Mouse (Mus musculus) small intestine, adult 2 months (tissue): ENCODE results near the gene Nectin2.

ENCODE experiments used
- CTCF ChIP-seq: fragments of 200-500 bp; IDR thresholded peaks from 2 replicates; pipeline ENCODE4 v1.5.1; 2012; ENCODE audit warnings: low read depth, mild to moderate bottlenecking, control low read depth, inconsistent platforms, low read length, moderate library complexity, mixed read lengths; ENCODE audit not compliant: insufficient replicate concordance, insufficient read length; ENCODE audit errors: extremely low read depth
- POLR2A ChIP-seq: fragments of 200-500 bp; IDR thresholded peaks from 2 replicates; pipeline ENCODE4 v1.6.1; 2012; ENCODE audit warnings: low read depth, mild to moderate bottlenecking, control low read depth, inconsistent platforms, low read length, moderate library complexity

- no peak for TF ChIP-seq POLR2A
- no peak for TF ChIP-seq CTCF
These were observed 26.1 kb downstream of the Nectin2 start for GRCm38 (mm10) chr7:19724167-19724566.
